Mouse (Mus musculus) liver, adult 2 months (tissue): ENCODE measurements at regions not wholly inside any gene's neighbourhood (a gene's known extent, or its start where the extent isn't known, plus 50 kb on each side); places are given as distances from the start of the nearest gene placed in this dataset.

Experiments
- DNase-seq: peaks from one replicate; pipeline ENCODE4 v3.0.0-alpha.2; 2011; ENCODE audit warnings: low read depth, low spot score; ENCODE audit errors: extremely low read depth
- H3K27ac ChIP-seq: fragments of 200-500 bp; replicated peaks from 2 replicates; pipeline ENCODE4 v1.5.1; 2012; ENCODE audit warnings: low read depth, mild to moderate bottlenecking, control low read depth, inconsistent platforms, low read length; ENCODE audit not compliant: insufficient read depth
- H3K27me3 ChIP-seq: fragments of 200-500 bp; 2 replicates; pipeline ENCODE4 v1.6.1; 2012; ENCODE audit warnings: mild to moderate bottlenecking, moderate library complexity, low read length, inconsistent platforms; ENCODE audit not compliant: control insufficient read depth, insufficient read depth
- H3K36me3 ChIP-seq: fragments of 200-500 bp; 2 replicates; pipeline ENCODE4 v1.6.1; 2012; ENCODE audit warnings: low read length, inconsistent platforms; ENCODE audit not compliant: control insufficient read depth, insufficient read depth
- H3K4me1 ChIP-seq: fragments of 200-500 bp; 2 replicates; pipeline ENCODE4 v1.6.1; 2011; ENCODE audit warnings: low read length; ENCODE audit not compliant: control insufficient read depth, insufficient read depth
- H3K4me3 ChIP-seq: fragments of 200-500 bp; 2 replicates; pipeline ENCODE4 v1.5.1; 2011; ENCODE audit warnings: low read depth, mild to moderate bottlenecking, control low read depth, low read length, moderate library complexity; ENCODE audit not compliant: insufficient read depth
- H3K79me2 ChIP-seq: fragments of 200-500 bp; 2 replicates; pipeline ENCODE4 v1.6.1; 2012; ENCODE audit warnings: inconsistent platforms, mild to moderate bottlenecking, low read length, moderate library complexity; ENCODE audit not compliant: control insufficient read depth, insufficient read depth
- H3K9ac ChIP-seq: fragments of 200-500 bp; 2 replicates; pipeline ENCODE4 v1.6.1; 2012; ENCODE audit warnings: low read depth, mild to moderate bottlenecking, control low read depth, inconsistent platforms, low read length
- CTCF ChIP-seq: fragments of 200-500 bp; IDR thresholded peaks from 2 replicates; pipeline ENCODE4 v1.5.1; 2011; ENCODE audit warnings: low read depth, low read length, control low read depth
- POLR2A ChIP-seq: fragments of 200-500 bp; IDR thresholded peaks from 2 replicates; pipeline ENCODE4 v1.6.1; 2011; ENCODE audit warnings: low read length, control low read depth; ENCODE audit not compliant: insufficient read depth; ENCODE audit errors: extremely low read depth
- WGBS: fragments of 180-500 bp; shearing (Covaris S2); methylation state at CpG from one replicate; pipeline ENCODE4 v1.1.7; 2018; 5-methylcytosine and 5-hydroxymethylcytosine counted together

DNA sequence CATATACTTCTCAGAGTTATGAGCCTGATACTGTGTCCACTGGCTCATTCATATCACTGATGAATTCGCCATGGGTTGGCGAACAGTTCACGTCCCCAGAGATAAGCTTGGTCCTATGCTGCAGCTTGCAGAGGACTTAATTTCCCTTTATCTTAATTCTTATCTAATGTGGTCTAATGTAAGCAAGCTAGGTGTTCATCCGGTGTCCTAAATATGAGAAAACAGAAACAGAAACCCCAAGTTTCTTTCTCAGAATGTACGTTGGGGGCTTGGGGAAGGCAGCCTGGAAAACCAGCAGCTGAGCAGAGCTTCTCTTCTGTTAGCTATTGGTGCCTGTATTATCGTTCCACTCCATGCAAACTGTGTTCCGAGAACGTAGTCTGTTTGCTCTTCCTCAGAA, 170.1 kb downstream of the 1700064H15Rik start:
- no peaks in the 10 kb centered on the region for H3K79me2 ChIP-seq
- WGBS: 90% methylated on average over 8 of the region's 8 CpGs
- no peak for TF ChIP-seq CTCF
- TF ChIP-seq POLR2A: no peak

DNA sequence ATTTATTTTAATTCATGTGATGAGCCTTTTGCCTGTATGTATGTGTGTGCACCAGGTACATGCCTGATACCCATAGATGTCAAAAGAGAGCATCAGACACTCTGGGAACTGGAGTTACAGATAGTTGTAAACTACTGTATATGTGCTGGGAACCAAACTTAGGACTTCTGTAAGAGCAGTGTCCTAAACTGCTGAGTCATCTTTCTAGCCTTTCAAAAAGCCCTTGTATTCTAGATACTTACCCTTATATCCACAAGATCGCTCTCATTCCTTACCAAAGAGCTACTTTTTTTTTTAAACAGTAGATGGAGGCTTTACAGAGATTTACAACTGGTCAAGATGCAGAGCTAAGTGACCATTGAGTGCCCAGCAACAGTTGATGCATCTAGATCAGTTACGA, 171.0 kb downstream of the 1700064H15Rik start:
- DNase-seq: no peak

More for the DNA sequence above, 170.1 kb downstream of the 1700064H15Rik start:
- H3K9ac ChIP-seq: no peak overlapping the region
- no peak for DNase-seq
- no peak overlapping the region for H3K27ac ChIP-seq
- H3K36me3 ChIP-seq: no peaks in the 10 kb centered on the region
- H3K27me3 ChIP-seq: no peaks in the 10 kb centered on the region
- H3K4me3 ChIP-seq: no peak overlapping the region
- no peaks in the 10 kb centered on the region for H3K4me1 ChIP-seq

DNA sequence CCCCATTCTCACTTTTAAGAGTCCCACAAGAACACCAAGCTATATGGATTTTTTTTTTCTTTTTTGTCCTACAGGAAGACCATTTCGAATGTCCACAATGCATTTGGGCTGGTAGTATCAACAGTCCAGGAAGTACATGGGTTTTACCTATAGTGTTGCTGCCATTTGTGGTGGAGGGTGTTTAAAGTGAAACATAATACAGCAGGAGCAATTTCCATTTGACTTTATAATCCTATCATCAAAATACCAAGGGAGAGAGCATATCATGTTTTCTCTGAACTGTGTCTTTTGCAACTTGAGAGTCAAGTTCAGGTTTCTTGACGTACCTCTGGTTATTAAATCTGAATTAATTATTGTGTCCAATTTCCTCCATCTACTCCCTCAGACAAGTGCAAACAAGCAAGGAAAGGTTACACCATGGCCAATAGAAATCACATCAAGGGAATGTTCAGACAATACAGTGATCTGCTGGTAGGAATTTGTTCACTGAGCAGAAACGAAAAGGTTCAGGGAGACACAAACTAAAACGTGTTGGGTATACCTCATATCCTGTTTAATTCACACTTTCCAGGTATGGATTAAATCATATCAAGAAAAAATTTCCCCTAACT, 172.5 kb downstream of the 1700064H15Rik start:
- Histone ChIP-seq H3K4me1 (no peaks in the 10 kb centered on the region), H3K27me3 (no peaks in the 10 kb centered on the region), H3K36me3 (no peaks in the 10 kb centered on the region), H3K27ac (no peak overlapping the region), H3K4me3 (no peak overlapping the region), H3K79me2 (no peaks in the 10 kb centered on the region), H3K9ac (no peak overlapping the region)
- DNase-seq: no peak
- no peak for TF ChIP-seq CTCF
- no peak for TF ChIP-seq POLR2A
- 85% methylated on average over 4 of the region's 4 CpGs for WGBS

More for the DNA sequence above, 171.0 kb downstream of the 1700064H15Rik start:
- no peaks in the 10 kb centered on the region for H3K79me2 ChIP-seq
- no peak overlapping the region for H3K9ac ChIP-seq
- no peak overlapping the region for H3K27ac ChIP-seq
- no peaks in the 10 kb centered on the region for H3K36me3 ChIP-seq
- TF ChIP-seq CTCF (no peak), POLR2A (no peak)
- 94% methylated on average over 2 of the region's 2 CpGs for WGBS
- H3K4me3 ChIP-seq: no peak overlapping the region
- no peaks in the 10 kb centered on the region for H3K4me1 ChIP-seq
- H3K27me3 ChIP-seq: no peaks in the 10 kb centered on the region

DNA sequence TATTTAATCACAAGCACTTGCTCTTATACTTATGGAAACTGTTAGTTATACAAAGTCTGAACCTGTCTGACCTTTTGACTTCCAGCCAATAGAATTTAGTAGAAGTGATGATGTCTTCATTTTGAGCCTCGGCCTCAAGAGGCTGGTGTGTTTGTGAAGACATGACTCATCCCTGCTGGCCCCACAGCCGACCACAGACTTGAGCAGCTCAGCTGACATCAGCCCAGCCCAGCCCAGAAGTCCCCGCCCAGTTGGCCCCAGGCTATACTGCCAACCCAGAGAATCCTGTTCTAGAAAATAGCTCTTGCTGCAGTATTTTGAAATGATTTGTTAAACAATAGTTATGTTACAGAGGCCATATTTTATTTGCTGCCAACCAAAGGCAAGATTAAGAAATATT, 177.5 kb downstream of the 1700064H15Rik start:
- no peak overlapping the region for H3K4me3 ChIP-seq
- WGBS: 51% methylated on average over 3 of the region's 3 CpGs
- H3K27me3 ChIP-seq: no peaks in the 10 kb centered on the region
- no peak overlapping the region for H3K9ac ChIP-seq
- H3K27ac ChIP-seq: no peak overlapping the region
- no peaks in the 10 kb centered on the region; the same call in none of the 2 replicates for H3K4me1 ChIP-seq
- TF ChIP-seq CTCF: no peak
- TF ChIP-seq POLR2A: no peak
- H3K79me2 ChIP-seq: no peaks in the 10 kb centered on the region
- no peak for DNase-seq
- H3K36me3 ChIP-seq: no peaks in the 10 kb centered on the region

DNA sequence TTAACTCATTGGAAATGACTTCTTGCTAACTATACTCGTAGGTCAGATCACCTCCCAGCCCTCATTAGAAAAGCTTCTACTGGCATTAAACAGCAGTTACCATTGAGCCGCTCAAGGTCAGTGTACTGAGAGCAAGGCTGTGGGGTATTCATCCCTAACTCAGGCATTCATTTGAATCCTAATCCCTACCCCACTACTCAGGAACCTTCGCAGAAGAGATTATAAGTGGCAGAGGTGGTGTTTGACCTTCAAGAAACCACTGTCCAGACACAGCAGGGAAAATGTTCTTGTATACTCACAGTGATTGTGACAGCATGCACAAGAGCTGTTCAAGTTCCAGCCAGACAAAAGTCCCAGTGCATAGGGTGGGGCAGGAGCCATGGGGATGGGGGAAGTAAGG, 179.5 kb downstream of the 1700064H15Rik start:
- H3K4me3 ChIP-seq: no peak overlapping the region
- DNase-seq: no peak
- H3K79me2 ChIP-seq: no peaks in the 10 kb centered on the region
- H3K27ac ChIP-seq: no peak overlapping the region
- no peaks in the 10 kb centered on the region; the same call in none of the 2 replicates for H3K4me1 ChIP-seq
- no peaks in the 10 kb centered on the region for H3K27me3 ChIP-seq
- H3K9ac ChIP-seq: no peak overlapping the region
- TF ChIP-seq POLR2A (no peak), CTCF (no peak)
- H3K36me3 ChIP-seq: no peaks in the 10 kb centered on the region
- 92% methylated on average over 3 of the region's 3 CpGs for WGBS

DNA sequence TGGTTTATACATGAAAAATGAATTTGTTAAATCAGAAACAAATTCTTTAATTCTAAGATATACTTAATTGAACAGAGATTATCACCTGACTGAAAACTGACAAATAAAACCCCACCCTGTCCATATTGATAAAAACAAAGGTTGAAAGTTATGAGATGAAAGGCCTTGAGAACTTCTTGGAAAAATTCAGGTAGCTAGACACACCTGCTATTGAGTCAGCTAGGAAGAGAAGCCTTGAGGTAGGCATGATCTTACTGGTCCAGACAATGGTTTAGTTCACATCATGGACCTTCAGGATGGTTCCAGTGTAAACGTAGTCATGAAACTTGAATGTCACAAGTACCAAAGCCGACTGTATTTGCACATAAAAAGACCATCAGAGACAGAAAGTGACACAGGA, 180.3 kb downstream of the 1700064H15Rik start:
- no peaks in the 10 kb centered on the region; the same call in none of the 2 replicates for H3K4me1 ChIP-seq
- no peak overlapping the region for H3K27ac ChIP-seq
- 88% methylated on average over 2 of the region's 2 CpGs for WGBS
- H3K4me3 ChIP-seq: no peak overlapping the region
- H3K79me2 ChIP-seq: no peaks in the 10 kb centered on the region
- no peak for TF ChIP-seq CTCF
- TF ChIP-seq POLR2A: no peak
- H3K9ac ChIP-seq: no peak overlapping the region
- DNase-seq: no peak
- H3K36me3 ChIP-seq: no peaks in the 10 kb centered on the region
- H3K27me3 ChIP-seq: no peaks in the 10 kb centered on the region
